Mouse (Mus musculus): Measurements from ENCODE around the gene Rtl8b. TPM values are rescaled to one million over a fixed set of nuclear protein-coding genes. Genes with fewer than 3 reads are reported as not detected.
"Not testable (repeated sequence)": the region's sequence is repeated elsewhere in the genome, so short reads cannot be mapped to it uniquely, and the experiment has no call there.

Rtl8b gene
- polyA plus RNA-seq, 1 experiment from 2014 or later, result 66.1 TPM

DNA sequence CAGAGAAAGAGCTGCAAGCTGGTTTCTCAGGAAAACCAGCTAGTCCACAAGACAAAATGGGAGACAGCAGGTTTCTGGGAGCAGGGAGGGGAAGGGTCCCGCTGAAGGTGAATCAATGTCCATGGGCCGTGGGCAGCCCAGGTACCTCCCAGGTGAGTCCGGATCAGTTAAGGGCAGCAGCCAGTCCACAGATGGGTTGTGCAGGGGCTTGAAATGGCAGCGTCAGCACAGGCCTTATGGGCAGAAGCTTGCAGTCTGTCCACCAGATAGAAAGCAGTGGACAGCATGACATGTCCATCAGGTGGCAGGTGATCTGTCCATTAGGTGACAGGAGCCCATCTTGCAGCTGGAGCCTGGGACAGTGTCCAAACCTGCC, 27.6 kb downstream of the Rtl8b start:
- not testable (repeated sequence) for H3K27me3 ChIP-seq (ENCODE audit: control insufficient read depth, insufficient read depth, low read length); DNase-seq (ENCODE audit: low spot score); H3K27ac ChIP-seq (ENCODE audit: low read depth, low read length); ATAC-seq (replicated peaks; ENCODE audit: low FRiP score); H3K4me1 ChIP-seq (replicated peaks; ENCODE audit: control insufficient read depth, insufficient read depth, low read length); H3K4me3 ChIP-seq (ENCODE audit: low read depth, low read length); H3K36me3 ChIP-seq (ENCODE audit: control insufficient read depth, insufficient read depth, low read length); H3K9me3 ChIP-seq (ENCODE audit: control insufficient read depth, low read length); H3K9ac ChIP-seq (ENCODE audit: low read length); H3K4me2 ChIP-seq (ENCODE audit: low read depth, low read length, severe bottlenecking)
- 36% methylated on average over 3 of the region's 4 CpGs for WGBS

DNA sequence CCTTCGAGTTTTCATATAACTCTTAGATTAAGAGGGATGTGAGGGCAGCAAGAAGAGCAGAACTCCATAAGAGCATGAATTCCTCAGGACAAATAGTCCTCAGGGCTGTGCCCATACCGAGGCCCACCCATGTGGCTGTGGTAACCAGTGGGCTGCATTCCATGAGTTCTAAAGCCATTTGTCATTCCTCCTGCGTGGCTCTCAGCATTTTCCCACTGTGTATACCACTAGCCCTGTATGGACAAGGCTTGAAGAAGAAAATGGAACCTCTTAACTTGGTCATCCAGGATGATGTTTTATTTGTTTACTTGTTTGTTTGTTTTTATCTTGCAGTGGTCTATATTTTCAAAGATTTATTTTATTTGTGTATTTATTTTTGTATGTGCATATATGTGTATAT, 32.1 kb downstream of the Rtl8b start:
- H3K27me3 ChIP-seq (ENCODE audit: control insufficient read depth, insufficient read depth, low read length); H3K9ac ChIP-seq (ENCODE audit: low read length); DNase-seq (ENCODE audit: low spot score); H3K4me2 ChIP-seq (ENCODE audit: low read depth, low read length, severe bottlenecking); H3K4me1 ChIP-seq (replicated peaks; ENCODE audit: control insufficient read depth, insufficient read depth, low read length); H3K4me3 ChIP-seq (ENCODE audit: low read depth, low read length); H3K9me3 ChIP-seq (ENCODE audit: control insufficient read depth, low read length); ATAC-seq (replicated peaks; ENCODE audit: low FRiP score); H3K27ac ChIP-seq (ENCODE audit: low read depth, low read length); H3K36me3 ChIP-seq (ENCODE audit: control insufficient read depth, insufficient read depth, low read length): not testable (repeated sequence)
- 51% methylated on average over 3 of the region's 3 CpGs for WGBS

Other genes with a start within 250 kb of the Rtl8b start
- not detected in 2 replicates for gene Etd, start 235.5 kb downstream of the Rtl8b start, polyA plus RNA-seq (2014; fragmentation: Nextera tagmentation; extraction: Ambion mirVana)
- 31.3 and 41.1 TPM in 2 replicates for gene Rtl8c, start 62.4 kb downstream of the Rtl8b start, polyA plus RNA-seq (2014; fragmentation: Nextera tagmentation; extraction: Ambion mirVana)
- not detected in 2 replicates for gene Gm14597, start 61.4 kb downstream of the Rtl8b start, polyA plus RNA-seq (2014; fragmentation: Nextera tagmentation; extraction: Ambion mirVana)
- 75.2 and 79.8 TPM in 2 replicates for gene Rtl8a, start 26.7 kb downstream of the Rtl8b start, polyA plus RNA-seq (2014; fragmentation: Nextera tagmentation; extraction: Ambion mirVana)
- 0.35 TPM in 1 of 2 replicates, not detected in the other for gene 4930502E18Rik, start 54.4 kb upstream of the Rtl8b start, polyA plus RNA-seq (2014; fragmentation: Nextera tagmentation; extraction: Ambion mirVana)
- gene 1700013H16Rik, start 87.4 kb upstream of the Rtl8b start, polyA plus RNA-seq (2014; fragmentation: Nextera tagmentation; extraction: Ambion mirVana), result not detected in 2 replicates
- gene Zfp36l3, start 106.0 kb upstream of the Rtl8b start, polyA plus RNA-seq (2014; fragmentation: Nextera tagmentation; extraction: Ambion mirVana), result not detected in 2 replicates
- gene Xlr, start 127.3 kb upstream of the Rtl8b start, polyA plus RNA-seq (2014; fragmentation: Nextera tagmentation; extraction: Ambion mirVana), result 0.36 and 0.91 TPM in 2 replicates

Data from forebrain, embryonic 11.5 days (tissue).